Mouse (Mus musculus): ENCODE data around the gene Spc24. TPM values are rescaled to one million over a fixed set of nuclear protein-coding genes. Genes with fewer than 3 reads are reported as not detected.
A peak's percentile ranks its signal among the peaks of the same experiment; 100 is the strongest.
"Not testable (repeated sequence)": the region's sequence is repeated elsewhere in the genome, so short reads cannot be mapped to it uniquely, and the experiment has no call there.

Spc24 gene
- polyA plus RNA-seq, 1 experiment from 2014 or later, result 170 TPM

DNA sequence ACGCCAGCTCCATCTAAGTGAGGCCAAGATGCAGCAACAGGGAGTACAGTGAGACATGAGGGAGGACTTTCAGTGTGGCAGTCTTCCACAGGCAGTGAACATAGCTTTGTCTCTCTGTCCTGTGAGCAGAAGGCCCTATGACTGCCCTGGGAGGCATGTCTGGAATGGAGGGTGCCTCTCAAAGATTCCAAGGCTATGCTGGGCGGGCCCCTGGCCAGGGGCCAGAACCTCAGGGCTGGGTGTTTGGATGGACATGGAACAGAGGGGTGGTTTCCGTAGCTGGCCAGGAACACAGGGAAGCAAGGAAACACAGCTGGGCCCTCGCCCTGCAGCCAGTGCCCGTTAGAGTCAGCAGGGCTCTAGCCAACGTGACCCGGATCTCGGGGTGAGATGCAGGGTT lies 31.8 kb upstream of the Spc24 start:
- peaks cover 29% of the 10 kb centered on the region for H3K36me3 ChIP-seq (ENCODE audit: control insufficient read depth, insufficient read depth, low read length)
- DNase-seq (ENCODE audit: low spot score), result no peak
- no peak overlapping the region for H3K9ac ChIP-seq (ENCODE audit: low read depth, low read length)
- no peak for ATAC-seq (replicated peaks; ENCODE audit: low FRiP score)
- 90% methylated on average over 8 of the region's 8 CpGs for WGBS
- no peak overlapping the region for H3K4me3 ChIP-seq (ENCODE audit: low read depth, low read length)
- no peaks in the 10 kb centered on the region for H3K9me3 ChIP-seq (ENCODE audit: control insufficient read depth, low read length)
- H3K27me3 ChIP-seq (replicated peaks; ENCODE audit: control insufficient read depth, insufficient read depth, low read length), result no peaks in the 10 kb centered on the region
- no peak overlapping the region for H3K27ac ChIP-seq (ENCODE audit: low read depth, low read length)
- H3K4me1 ChIP-seq (replicated peaks; ENCODE audit: control insufficient read depth, insufficient read depth, low read length), result peaks cover 14% of the 10 kb centered on the region
- no peak overlapping the region for H3K4me2 ChIP-seq

DNA sequence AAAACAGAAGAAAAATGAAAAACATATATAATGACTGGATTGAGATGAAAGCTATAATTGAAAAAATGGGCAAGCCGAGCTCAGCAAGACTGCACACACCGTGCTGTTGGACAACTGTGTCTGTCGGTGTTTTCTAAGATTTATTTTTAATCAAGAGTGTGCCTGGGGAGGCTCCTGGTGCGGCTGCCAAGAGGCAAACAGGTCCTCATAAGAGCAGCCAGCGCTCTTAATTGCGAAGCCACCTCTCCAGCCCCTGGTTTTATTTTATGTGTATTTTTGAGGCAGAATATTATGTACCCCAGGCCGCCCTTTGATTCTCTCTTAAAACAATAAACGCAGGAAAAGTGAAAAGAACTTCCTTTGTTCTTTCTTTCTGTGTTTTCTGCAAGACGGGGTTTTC lies 28.1 kb upstream of the Spc24 start:
- Histone ChIP-seq H3K4me2 (no peak overlapping the region), H3K9me3 (ENCODE audit: control insufficient read depth, low read length) (no peaks in the 10 kb centered on the region), H3K4me3 (ENCODE audit: low read depth, low read length) (no peak overlapping the region), H3K27me3 (replicated peaks; ENCODE audit: control insufficient read depth, insufficient read depth, low read length) (no peaks in the 10 kb centered on the region), H3K27ac (ENCODE audit: low read depth, low read length) (no peak overlapping the region), H3K9ac (ENCODE audit: low read depth, low read length) (no peak overlapping the region), H3K4me1 (replicated peaks; ENCODE audit: control insufficient read depth, insufficient read depth, low read length) (0 out of 2 replicates have a peak, but pooled peaks cover 6% of the 10 kb centered on the region), H3K36me3 (ENCODE audit: control insufficient read depth, insufficient read depth, low read length) (peaks cover 16% of the 10 kb centered on the region; the same call in 1 of the 2 replicates)
- DNase-seq (ENCODE audit: low spot score), result no peak
- WGBS, result 83% methylated on average over 9 of the region's 9 CpGs
- no peak for ATAC-seq (replicated peaks; ENCODE audit: low FRiP score)

DNA sequence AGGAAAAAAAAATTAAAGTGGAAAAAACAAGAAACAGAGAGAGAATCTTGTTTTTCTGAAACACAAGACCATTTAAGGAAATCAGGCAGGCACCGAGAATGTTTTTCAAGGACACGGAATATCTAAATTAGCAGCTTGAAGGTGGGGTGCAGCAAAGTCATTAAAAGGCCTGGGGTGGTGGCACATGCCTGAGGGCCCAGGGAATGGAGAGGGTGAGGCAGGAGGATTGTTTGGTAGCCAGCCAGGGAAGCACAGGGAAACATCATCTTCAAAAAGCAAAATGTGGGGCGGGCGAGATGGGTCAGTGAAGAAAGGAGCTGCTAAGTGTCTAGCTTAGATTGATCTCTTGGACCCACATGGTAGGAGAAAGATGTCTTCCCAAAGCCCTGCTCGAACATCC lies 27.6 kb upstream of the Spc24 start:
- Histone ChIP-seq H3K36me3 (ENCODE audit: control insufficient read depth, insufficient read depth, low read length) (peaks cover 11% of the 10 kb centered on the region; the same call in 1 of the 2 replicates), H3K27ac (ENCODE audit: low read depth, low read length) (no peak overlapping the region), H3K27me3 (replicated peaks; ENCODE audit: control insufficient read depth, insufficient read depth, low read length) (no peaks in the 10 kb centered on the region), H3K9ac (ENCODE audit: low read depth, low read length) (no peak overlapping the region), H3K4me1 (replicated peaks; ENCODE audit: control insufficient read depth, insufficient read depth, low read length) (0 out of 2 replicates have a peak, but pooled peaks cover 3% of the 10 kb centered on the region), H3K4me2 (no peak overlapping the region), H3K9me3 (ENCODE audit: control insufficient read depth, low read length) (no peaks in the 10 kb centered on the region), H3K4me3 (ENCODE audit: low read depth, low read length) (no peak overlapping the region)
- ATAC-seq (replicated peaks; ENCODE audit: low FRiP score) (no peak), DNase-seq (ENCODE audit: low spot score) (no peak)
- WGBS, result 83% methylated on average over 5 of the region's 5 CpGs

DNA sequence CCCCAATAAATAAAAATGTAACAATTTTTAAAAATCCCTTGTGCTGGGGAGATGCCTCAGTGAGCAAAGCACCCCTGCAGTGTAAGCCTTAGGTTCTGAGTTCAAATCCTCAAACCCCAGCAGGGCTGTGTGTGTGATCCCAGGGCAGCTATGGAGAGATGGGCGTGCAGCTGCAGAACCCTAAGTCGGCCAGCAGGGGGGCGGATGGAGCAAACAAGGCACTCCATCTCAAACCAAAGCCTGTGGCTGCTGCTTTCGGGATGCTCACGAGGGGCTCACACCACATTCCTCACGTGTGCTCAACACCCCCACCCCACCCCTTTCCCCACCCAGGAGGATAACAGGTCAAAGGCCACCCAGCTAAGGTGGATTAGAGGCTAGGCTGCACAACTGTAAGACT lies 26.8 kb upstream of the Spc24 start:
- Histone ChIP-seq H3K9ac (ENCODE audit: low read depth, low read length) (no peak overlapping the region), H3K27ac (ENCODE audit: low read depth, low read length) (no peak overlapping the region), H3K27me3 (replicated peaks; ENCODE audit: control insufficient read depth, insufficient read depth, low read length) (no peaks in the 10 kb centered on the region), H3K4me1 (replicated peaks; ENCODE audit: control insufficient read depth, insufficient read depth, low read length) (0 out of 2 replicates have a peak, but pooled peaks cover under 1% of the 10 kb centered on the region), H3K4me3 (ENCODE audit: low read depth, low read length) (no peak overlapping the region), H3K9me3 (ENCODE audit: control insufficient read depth, low read length) (no peaks in the 10 kb centered on the region), H3K4me2 (no peak overlapping the region), H3K36me3 (ENCODE audit: control insufficient read depth, insufficient read depth, low read length) (peaks cover 11% of the 10 kb centered on the region; the same call in 1 of the 2 replicates)
- ATAC-seq (replicated peaks; ENCODE audit: low FRiP score), result no peak; the same call in 1 of the 2 replicates
- DNase-seq (ENCODE audit: low spot score), result peak; percentile 54
- WGBS, result 9% methylated on average over 6 of the region's 6 CpGs

DNA sequence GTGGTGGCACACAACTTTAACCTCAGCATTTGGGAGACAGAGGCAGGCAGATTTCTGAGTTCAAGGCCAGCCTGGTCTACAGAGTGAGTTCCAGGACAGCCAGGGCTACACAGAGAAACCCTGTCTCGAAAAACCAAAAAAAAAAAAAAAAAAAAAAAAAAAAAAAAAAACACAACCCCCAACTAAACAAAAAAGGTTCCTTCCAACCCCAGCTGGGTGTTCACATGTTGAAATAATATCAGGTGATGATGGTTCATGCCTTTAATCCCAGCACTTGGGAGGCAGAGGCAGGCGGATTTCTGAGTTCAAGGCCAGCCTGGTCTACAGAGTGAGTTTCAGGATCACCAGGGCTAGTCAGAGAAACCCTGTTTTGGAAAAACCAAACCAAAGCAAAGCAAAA lies 26.2 kb upstream of the Spc24 start:
- not testable (repeated sequence) for H3K36me3 ChIP-seq (ENCODE audit: control insufficient read depth, insufficient read depth, low read length); H3K4me2 ChIP-seq; DNase-seq (ENCODE audit: low spot score); H3K9ac ChIP-seq (ENCODE audit: low read depth, low read length); H3K4me1 ChIP-seq (replicated peaks; ENCODE audit: control insufficient read depth, insufficient read depth, low read length); ATAC-seq (replicated peaks; ENCODE audit: low FRiP score); H3K9me3 ChIP-seq (ENCODE audit: control insufficient read depth, low read length); H3K27me3 ChIP-seq (replicated peaks; ENCODE audit: control insufficient read depth, insufficient read depth, low read length); H3K27ac ChIP-seq (ENCODE audit: low read depth, low read length); H3K4me3 ChIP-seq (ENCODE audit: low read depth, low read length)
- 55% methylated on average over 1 of the region's 2 CpGs for WGBS

DNA sequence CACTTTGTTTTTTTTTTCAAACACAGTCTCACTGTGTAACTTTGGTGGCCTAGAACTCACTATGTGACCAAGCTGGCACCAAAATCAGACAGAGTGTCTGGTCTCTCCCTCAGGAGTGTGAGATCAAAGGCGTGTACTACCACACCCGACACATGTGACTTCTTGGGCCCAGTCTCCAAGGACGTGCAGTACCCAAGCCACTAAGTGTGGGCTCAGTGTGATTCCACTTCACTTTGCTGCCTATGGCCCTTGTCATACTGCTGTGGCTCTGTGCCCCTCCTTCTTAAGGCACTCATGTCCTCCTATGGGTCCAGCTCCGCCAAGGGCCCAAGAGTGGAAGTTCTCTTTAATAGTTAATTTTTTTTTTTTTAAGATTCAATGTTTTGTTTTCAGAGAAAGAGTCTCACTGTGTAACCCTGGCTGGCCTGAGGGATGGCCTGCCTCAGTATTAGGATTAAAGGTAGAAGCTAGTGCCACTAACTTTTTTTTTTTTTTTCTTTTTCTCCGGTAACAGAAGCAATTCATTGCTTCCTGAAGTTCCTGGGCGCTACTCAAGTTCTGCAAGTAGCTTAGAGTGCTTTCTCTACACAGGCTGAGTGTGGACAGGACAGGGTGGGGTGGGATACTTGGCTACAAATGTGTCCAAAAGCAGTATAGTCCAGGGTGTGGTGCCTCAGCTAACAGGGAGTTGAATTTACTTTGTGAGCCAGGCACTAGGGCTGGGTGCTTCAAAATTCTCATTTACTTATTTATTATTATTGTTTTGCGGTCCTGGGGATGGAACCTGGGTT lies 24.6 kb upstream of the Spc24 start:
- 84% methylated on average over 7 of the region's 7 CpGs for WGBS
- H3K27me3 ChIP-seq (replicated peaks; ENCODE audit: control insufficient read depth, insufficient read depth, low read length), result no peaks in the 10 kb centered on the region
- ATAC-seq (replicated peaks; ENCODE audit: low FRiP score), result no peak
- H3K4me2 ChIP-seq, result no peak overlapping the region
- H3K9ac ChIP-seq (ENCODE audit: low read depth, low read length), result no peak overlapping the region
- no peaks in the 10 kb centered on the region for H3K4me1 ChIP-seq (replicated peaks; ENCODE audit: control insufficient read depth, insufficient read depth, low read length)
- no peak overlapping the region for H3K4me3 ChIP-seq (ENCODE audit: low read depth, low read length)
- no peak for DNase-seq (ENCODE audit: low spot score)
- H3K9me3 ChIP-seq (ENCODE audit: control insufficient read depth, low read length), result no peaks in the 10 kb centered on the region
- H3K27ac ChIP-seq (ENCODE audit: low read depth, low read length), result no peak overlapping the region
- H3K36me3 ChIP-seq (ENCODE audit: control insufficient read depth, insufficient read depth, low read length), result peaks cover 19% of the 10 kb centered on the region

DNA sequence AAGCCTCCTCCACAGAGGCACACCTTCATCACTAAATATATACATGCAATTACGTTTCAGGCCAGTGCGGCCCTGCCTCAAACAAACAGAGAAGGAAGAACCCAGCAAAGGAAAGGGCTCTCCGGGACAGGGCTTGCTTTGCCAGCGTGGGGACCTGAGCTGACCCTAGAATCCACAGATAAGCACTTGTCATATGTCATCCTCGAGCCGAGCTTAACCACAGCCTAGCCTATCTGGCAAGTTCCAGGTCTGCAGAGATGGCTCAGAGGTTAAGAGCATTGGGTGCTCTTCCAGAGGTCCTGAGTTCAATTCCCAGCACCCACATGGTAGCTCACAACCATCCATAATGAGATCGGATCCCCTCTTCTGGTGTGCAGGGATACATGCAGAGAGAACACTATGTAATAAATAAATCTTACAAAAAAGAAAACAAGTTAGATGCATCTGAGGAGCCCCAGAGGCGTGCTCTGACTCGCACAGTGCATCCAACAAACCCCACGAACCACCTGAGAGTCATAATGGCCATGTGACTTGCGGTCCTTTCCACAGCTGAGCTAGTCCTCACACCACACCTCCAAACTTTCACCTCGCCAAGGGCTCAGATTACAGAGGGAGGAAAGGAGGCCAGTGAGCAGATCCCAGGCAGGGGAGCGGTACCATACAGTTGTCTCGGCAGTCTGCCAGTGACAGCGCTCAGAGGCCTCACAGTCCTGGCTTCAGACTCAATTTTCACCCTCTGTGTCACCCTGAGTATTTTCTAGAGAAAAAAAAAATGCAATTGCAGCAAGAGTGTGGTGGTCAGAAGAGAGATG lies 21.8 kb upstream of the Spc24 start:
- no peak for DNase-seq (ENCODE audit: low spot score)
- Histone ChIP-seq H3K27ac (ENCODE audit: low read depth, low read length) (no peak overlapping the region), H3K9me3 (ENCODE audit: control insufficient read depth, low read length) (no peaks in the 10 kb centered on the region), H3K4me2 (no peak overlapping the region), H3K4me3 (ENCODE audit: low read depth, low read length) (no peak overlapping the region), H3K27me3 (replicated peaks; ENCODE audit: control insufficient read depth, insufficient read depth, low read length) (no peaks in the 10 kb centered on the region), H3K36me3 (ENCODE audit: control insufficient read depth, insufficient read depth, low read length) (peaks cover 34% of the 10 kb centered on the region), H3K9ac (ENCODE audit: low read depth, low read length) (no peak overlapping the region), H3K4me1 (replicated peaks; ENCODE audit: control insufficient read depth, insufficient read depth, low read length) (no peaks in the 10 kb centered on the region)
- 72% methylated on average over 15 of the region's 15 CpGs for WGBS
- ATAC-seq (replicated peaks; ENCODE audit: low FRiP score), result no peak

DNA sequence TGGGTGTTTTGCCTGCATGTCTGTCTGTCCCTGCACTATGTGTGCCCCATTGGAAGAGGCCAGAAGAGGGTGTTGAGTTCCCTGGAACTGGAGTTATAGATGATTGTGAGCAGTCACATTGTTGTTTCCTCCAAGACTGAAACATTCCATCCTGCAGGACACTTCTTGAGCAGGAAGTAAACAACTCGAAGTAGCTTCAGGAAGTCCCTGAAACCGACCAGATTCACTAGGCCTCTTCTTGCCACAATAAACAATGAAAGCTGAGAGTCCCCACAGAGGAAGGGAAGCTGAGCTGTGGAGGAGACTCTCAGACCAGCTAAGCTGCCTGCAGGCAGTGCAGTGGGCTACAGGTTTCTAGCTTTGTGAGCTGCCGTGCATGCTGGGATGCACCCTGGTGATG lies 17.6 kb upstream of the Spc24 start:
- Histone ChIP-seq H3K27me3 (replicated peaks; ENCODE audit: control insufficient read depth, insufficient read depth, low read length) (no peaks in the 10 kb centered on the region), H3K36me3 (ENCODE audit: control insufficient read depth, insufficient read depth, low read length) (peaks cover 48% of the 10 kb centered on the region), H3K4me2 (no peak overlapping the region), H3K9me3 (ENCODE audit: control insufficient read depth, low read length) (no peaks in the 10 kb centered on the region), H3K9ac (ENCODE audit: low read depth, low read length) (no peak overlapping the region), H3K4me1 (replicated peaks; ENCODE audit: control insufficient read depth, insufficient read depth, low read length) (no peaks in the 10 kb centered on the region), H3K27ac (ENCODE audit: low read depth, low read length) (no peak overlapping the region), H3K4me3 (ENCODE audit: low read depth, low read length) (no peak overlapping the region)
- DNase-seq (ENCODE audit: low spot score) (no peak), ATAC-seq (replicated peaks; ENCODE audit: low FRiP score) (no peak)
- 79% methylated on average over 3 of the region's 3 CpGs for WGBS
